Comparison of ENCODE assay signal across 8 mouse cellular contexts in the genomic region with DNA sequence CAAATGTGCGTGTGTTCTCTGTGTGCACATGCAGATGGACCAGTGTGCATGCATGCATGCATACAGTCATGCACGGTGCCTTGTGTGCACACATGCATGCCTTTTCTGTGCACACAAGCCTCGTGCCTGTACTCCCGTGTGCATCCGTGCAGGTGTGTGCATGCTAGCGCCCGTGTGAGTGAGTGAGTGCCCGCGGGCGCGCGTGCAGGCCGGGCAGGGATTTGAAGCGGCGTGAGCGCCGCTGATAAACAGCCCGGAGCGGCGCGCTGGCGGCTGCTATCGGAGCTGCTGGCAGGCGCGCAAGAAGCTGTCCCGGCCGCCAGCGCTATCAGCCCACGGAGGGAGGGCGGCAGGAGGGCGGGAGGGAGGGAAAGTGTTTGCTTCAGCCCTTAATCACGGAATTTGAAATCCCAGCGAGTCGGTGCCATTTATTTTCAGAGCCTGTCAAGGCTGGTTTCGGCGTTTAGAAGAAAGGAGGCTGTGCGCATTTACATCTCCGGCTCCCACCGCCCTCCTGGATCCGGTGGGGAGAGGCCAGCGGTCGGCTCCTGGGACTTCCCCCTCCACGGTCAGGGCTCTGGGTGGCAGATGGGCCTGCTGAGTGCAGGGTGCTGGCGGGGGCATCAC.
DNase-seq lines count a peak whose midpoint lies in the region; ATAC-seq lines count a peak whose summit lies in the region.

No protein-coding gene starts in this region.

- peak overlapping the region; percentile 28 for H3K4me3 ChIP-seq in intestine, embryonic 14.5 days (ENCODE audit: low read depth, low read length)

- peak; percentile 84 for DNase-seq in adrenal gland, postnatal 10 days
- peak; percentile 79 to 82 for DNase-seq in cerebellum, postnatal 25 days
- DNase-seq in gastrocnemius, postnatal 25 days: peak; percentile 63
- peak; percentile 79 for DNase-seq in intestine, embryonic 14.5 days (ENCODE audit: low spot score)
- DNase-seq in left cerebral cortex, postnatal 25 days (ENCODE audit: low spot score in 2 of 2): peak; percentile 82 to 87
- peak; percentile 76 for DNase-seq in right cerebral cortex, postnatal 4 days
- no peak for DNase-seq in c-Kit-positive CD71-positive TER-119-positive erythroid progenitor cells, embryonic 14.5 days (ENCODE audit: low spot score)

- peaks cover 20% of the 10 kb centered on the region for H3K4me1 ChIP-seq in intestine, embryonic 14.5 days (replicated peaks; ENCODE audit: control insufficient read depth, insufficient read depth, low read length)

- peak overlapping the region; percentile 48 for H3K9ac ChIP-seq in intestine, embryonic 14.5 days (ENCODE audit: low read length)

- WGBS in intestine, embryonic 14.5 days: under 1% methylated on average over 43 of the region's 44 CpGs

- H3K27me3 ChIP-seq in intestine, embryonic 14.5 days (replicated peaks; ENCODE audit: control insufficient read depth, insufficient read depth, low read length): no peaks in the 10 kb centered on the region

- intact Hi-C loops in left cerebral cortex, postnatal 25 days (cut with DNase I): loop anchor here (1.0 to 5.0 kb wide), 4 partner anchors 16 to 205 kb away; a partner anchor contains a TSS

- H3K4me2 ChIP-seq in intestine, embryonic 14.5 days (ENCODE audit: low read length): peak overlapping the region; percentile 58

- H3K27ac ChIP-seq in intestine, embryonic 14.5 days (ENCODE audit: low read depth): peak overlapping the region; percentile 92

- H3K9me3 ChIP-seq in intestine, embryonic 14.5 days (ENCODE audit: control insufficient read depth, low read length): peaks cover 6% of the 10 kb centered on the region; the same call in 1 of the 2 replicates

- no peaks in the 10 kb centered on the region for H3K36me3 ChIP-seq in intestine, embryonic 14.5 days (ENCODE audit: control insufficient read depth, insufficient read depth, low read length)

- ATAC-seq in intestine, embryonic 14.5 days (replicated peaks; ENCODE audit: low FRiP score, low TSS enrichment, low read depth): peak; percentile 77
- ATAC-seq in megakaryocyte-erythroid progenitor cell, adult 5-6 weeks (replicated peaks; ENCODE audit: low FRiP score, low TSS enrichment, poor library complexity, severe bottlenecking): peak; percentile 77
